Comparison of ENCODE assay signal across 8 mouse cellular contexts in genomic region chr11:4949256-4950044, GRCm38 (mm10). TPM values are rescaled to one million over a fixed set of nuclear protein-coding genes. Genes with fewer than 3 reads are reported as not detected.
DNase-seq lines count a peak whose midpoint lies in the region; ATAC-seq and TF ChIP-seq lines count a peak whose summit lies in the region.

No protein-coding gene starts in this region.

- H3K36me3 ChIP-seq in heart, embryonic 15.5 days = no peaks in the 10 kb centered on the region
- H3K36me3 ChIP-seq in forebrain, embryonic 13.5 days (ENCODE audit: poor library complexity, severe bottlenecking) = no peaks in the 10 kb centered on the region
- no peaks in the 10 kb centered on the region for H3K36me3 ChIP-seq in kidney, postnatal 0 days (ENCODE audit: insufficient read depth, low read length)
- H3K36me3 ChIP-seq in stomach, postnatal 0 days (ENCODE audit: control insufficient read depth, insufficient read depth, low read length) = no peaks in the 10 kb centered on the region

- H3K27me3 ChIP-seq in heart, embryonic 15.5 days = peaks cover 95% of the 10 kb centered on the region
- peaks cover 97% of the 10 kb centered on the region for H3K27me3 ChIP-seq in forebrain, embryonic 13.5 days
- peaks cover 65% of the 10 kb centered on the region for H3K27me3 ChIP-seq in kidney, postnatal 0 days (ENCODE audit: insufficient read depth, low read length)
- peaks cover 37% of the 10 kb centered on the region for H3K27me3 ChIP-seq in stomach, postnatal 0 days (ENCODE audit: control insufficient read depth, insufficient read depth, low read length)

- no peak for ATAC-seq in heart, embryonic 15.5 days (replicated peaks; ENCODE audit: insufficient number of reproducible peaks, insufficient read depth, low FRiP score, low read depth)
- ATAC-seq in forebrain, embryonic 13.5 days = no peak
- ATAC-seq in kidney, postnatal 0 days (replicated peaks; ENCODE audit: low FRiP score, low read depth) = no peak
- ATAC-seq in stomach, postnatal 0 days (ENCODE audit: low FRiP score, low TSS enrichment) = no peak

- DNase-seq in heart, adult 9 months (ENCODE audit: low spot score in 2 of 2) = no peak
- DNase-seq in ZHBTc4 (ENCODE audit: low read depth, low spot score) = peak; percentile 82
- DNase-seq in kidney, postnatal 0 days (ENCODE audit: low spot score) = peak; percentile 82
- peak; percentile 77 for DNase-seq in mesoderm, embryonic 11.5 days (ENCODE audit: low read depth, low spot score)
- DNase-seq in stomach, postnatal 0 days (ENCODE audit: low spot score) = peak; percentile 82
- no peak for DNase-seq in spleen, adult 12 weeks (ENCODE audit: low spot score)

- no peak overlapping the region for H3K9ac ChIP-seq in heart, embryonic 15.5 days
- no peak overlapping the region for H3K9ac ChIP-seq in forebrain, embryonic 13.5 days
- no peak overlapping the region for H3K9ac ChIP-seq in kidney, postnatal 0 days (ENCODE audit: low read depth, low read length)
- H3K9ac ChIP-seq in stomach, postnatal 0 days (ENCODE audit: low read length) = no peak overlapping the region

- TF ChIP-seq EP300 in stomach, postnatal 0 days (optimal IDR thresholded peaks at IDR 0.05) = no peak

- H3K4me3 ChIP-seq in heart, embryonic 15.5 days = 0 out of 2 replicates have a peak overlapping the region, but pooled peaks have one; percentile 5
- H3K4me3 ChIP-seq in forebrain, embryonic 13.5 days = peak overlapping the region; percentile 58
- no peak overlapping the region for H3K4me3 ChIP-seq in kidney, postnatal 0 days (replicated peaks; ENCODE audit: low read depth, low read length)
- H3K4me3 ChIP-seq in stomach, postnatal 0 days (ENCODE audit: low read depth, low read length) = no peak overlapping the region

- TF ChIP-seq CTCF in kidney, postnatal 0 days (IDR thresholded peaks at IDR 0.05; ENCODE audit: low read depth) = no peak
- no peak for TF ChIP-seq CTCF in stomach, postnatal 0 days (IDR thresholded peaks at IDR 0.05; ENCODE audit: low read depth)

- no peaks in the 10 kb centered on the region for H3K9me3 ChIP-seq in heart, embryonic 15.5 days (replicated peaks)
- no peaks in the 10 kb centered on the region for H3K9me3 ChIP-seq in forebrain, embryonic 13.5 days (replicated peaks)
- no peaks in the 10 kb centered on the region for H3K9me3 ChIP-seq in kidney, postnatal 0 days (replicated peaks; ENCODE audit: low read length)
- no peaks in the 10 kb centered on the region for H3K9me3 ChIP-seq in stomach, postnatal 0 days (ENCODE audit: control insufficient read depth, low read length)

- peaks cover 21% of the 10 kb centered on the region for H3K4me1 ChIP-seq in heart, embryonic 15.5 days (replicated peaks)
- H3K4me1 ChIP-seq in forebrain, embryonic 13.5 days = peaks cover 43% of the 10 kb centered on the region
- H3K4me1 ChIP-seq in kidney, postnatal 0 days (replicated peaks; ENCODE audit: insufficient read depth, low read length) = peaks cover 13% of the 10 kb centered on the region; the same call in 1 of the 2 replicates
- no peaks in the 10 kb centered on the region for H3K4me1 ChIP-seq in stomach, postnatal 0 days (replicated peaks; ENCODE audit: control insufficient read depth, insufficient read depth)

- no peak overlapping the region for H3K4me2 ChIP-seq in heart, embryonic 15.5 days
- H3K4me2 ChIP-seq in forebrain, embryonic 13.5 days = peak overlapping the region; percentile 78
- H3K4me2 ChIP-seq in kidney, postnatal 0 days (ENCODE audit: low read length) = no peak overlapping the region
- H3K4me2 ChIP-seq in stomach, postnatal 0 days (replicated peaks; ENCODE audit: low read depth) = no peak overlapping the region

- no peak overlapping the region for H3K27ac ChIP-seq in heart, embryonic 15.5 days
- H3K27ac ChIP-seq in forebrain, embryonic 13.5 days = no peak overlapping the region
- H3K27ac ChIP-seq in kidney, postnatal 0 days = no peak overlapping the region
- H3K27ac ChIP-seq in stomach, postnatal 0 days (replicated peaks) = no peak overlapping the region

- 6% methylated on average over 23 of the region's 23 CpGs for WGBS in heart, embryonic 15.5 days
- WGBS in forebrain, embryonic 13.5 days = 6% methylated on average over 23 of the region's 23 CpGs
- WGBS in kidney, postnatal 0 days = 5% methylated on average over 23 of the region's 23 CpGs
- WGBS in stomach, postnatal 0 days = 8% methylated on average over 23 of the region's 23 CpGs

RNA-seq across cellular contexts. Expression of gene Nefh, which starts 1.6 kb away (rescaled TPM):
- 0.13 and 0.60 TPM in 2 replicates for polyA plus RNA-seq in heart, embryonic 15.5 days (2015; fragmentation: Nextera tagmentation; extraction: Ambion mirVana)
- polyA plus RNA-seq in forebrain, embryonic 13.5 days (2015; fragmentation: Nextera tagmentation; extraction: Ambion mirVana) = 0.37 and 0.50 TPM in 2 replicates
- 0.08 and 0.11 TPM in 2 replicates for polyA plus RNA-seq in kidney, postnatal 0 days (2015; fragmentation: Nextera tagmentation; extraction: Ambion mirVana)
- polyA plus RNA-seq in stomach, postnatal 0 days (2015; fragmentation: Nextera tagmentation; extraction: Ambion mirVana) = 0.25 TPM in 2 replicates

RNA-seq across cellular contexts. Expression of gene Ap1b1, which starts 37.2 kb away (rescaled TPM):
- 32.1 and 44.9 TPM in 2 replicates for polyA plus RNA-seq in heart, embryonic 15.5 days (2015; fragmentation: Nextera tagmentation; extraction: Ambion mirVana)
- polyA plus RNA-seq in forebrain, embryonic 13.5 days (2015; fragmentation: Nextera tagmentation; extraction: Ambion mirVana) = 61.7 and 73.0 TPM in 2 replicates
- polyA plus RNA-seq in kidney, postnatal 0 days (2015; fragmentation: Nextera tagmentation; extraction: Ambion mirVana) = 54.5 and 61.6 TPM in 2 replicates
- 41.8 and 43.3 TPM in 2 replicates for polyA plus RNA-seq in stomach, postnatal 0 days (2015; fragmentation: Nextera tagmentation; extraction: Ambion mirVana)

RNA-seq across cellular contexts. Expression of gene Thoc5, which starts 54.3 kb away (rescaled TPM):
- polyA plus RNA-seq in heart, embryonic 15.5 days (2015; fragmentation: Nextera tagmentation; extraction: Ambion mirVana) = 18.9 and 22.5 TPM in 2 replicates
- polyA plus RNA-seq in forebrain, embryonic 13.5 days (2015; fragmentation: Nextera tagmentation; extraction: Ambion mirVana) = 59.1 and 60.6 TPM in 2 replicates
- polyA plus RNA-seq in kidney, postnatal 0 days (2015; fragmentation: Nextera tagmentation; extraction: Ambion mirVana) = 27.3 and 29.8 TPM in 2 replicates
- polyA plus RNA-seq in stomach, postnatal 0 days (2015; fragmentation: Nextera tagmentation; extraction: Ambion mirVana) = 18.3 and 21.0 TPM in 2 replicates

Comparison
In these comparisons a context has a peak if more than half of its experiments do, and no peak if none do; other contexts are left out.
1. H3K4me3 ChIP-seq: peak in heart, embryonic 15.5 days (single experiment) and forebrain, embryonic 13.5 days (single experiment); none in kidney, postnatal 0 days (single experiment) and stomach, postnatal 0 days (single experiment).
2. DNase-seq: peak in ZHBTc4 (single experiment), kidney, postnatal 0 days (single experiment), mesoderm, embryonic 11.5 days (single experiment) and stomach, postnatal 0 days (single experiment); none in heart, adult 9 months (0 of 2) and spleen, adult 12 weeks (single experiment).